Mouse (Mus musculus) layer of hippocampus, adult 11-12 months (tissue): ENCODE measurements around the gene Efemp2.
"Not testable (repeated sequence)": the region's sequence is repeated elsewhere in the genome, so short reads cannot be mapped to it uniquely, and the experiment has no call there.

Source experiments
- DNase-seq: peaks from one replicate; pipeline ENCODE4 v3.0.0; 2022; ENCODE audit warnings: low spot score

Efemp2 gene

DNA sequence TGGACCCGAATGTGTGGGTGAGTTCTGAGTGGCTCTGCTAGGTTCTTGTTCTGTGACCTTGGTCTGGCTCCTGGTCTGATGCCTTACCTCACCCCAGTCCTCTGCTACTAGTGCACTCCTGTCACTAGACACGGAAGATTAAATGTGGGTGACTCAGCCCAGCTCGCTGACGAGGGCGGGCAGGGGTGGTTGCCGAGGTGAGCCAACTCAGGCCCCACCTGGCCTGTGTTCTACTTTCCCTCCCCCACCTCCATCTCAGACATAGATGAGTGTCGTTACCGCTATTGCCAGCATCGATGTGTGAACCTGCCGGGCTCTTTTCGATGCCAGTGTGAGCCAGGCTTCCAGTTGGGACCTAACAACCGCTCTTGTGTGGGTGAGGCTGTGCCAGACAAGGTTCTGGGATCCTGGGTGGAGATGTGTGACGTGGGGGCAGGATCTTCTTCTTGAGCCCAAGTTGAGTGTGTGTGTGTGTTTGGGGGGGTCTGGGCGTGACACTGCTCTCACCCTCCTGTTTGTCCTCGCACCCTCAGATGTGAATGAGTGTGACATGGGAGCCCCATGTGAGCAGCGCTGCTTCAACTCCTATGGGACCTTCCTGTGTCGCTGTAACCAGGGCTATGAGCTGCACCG lies 4.0 kb downstream of the Efemp2 start:
- DNase-seq, result no peak

- DNase-seq, result no peak
Observed at GRCm38 (mm10) chr19:5480016-5480415, 6.3 kb downstream of the Efemp2 start.

DNA sequence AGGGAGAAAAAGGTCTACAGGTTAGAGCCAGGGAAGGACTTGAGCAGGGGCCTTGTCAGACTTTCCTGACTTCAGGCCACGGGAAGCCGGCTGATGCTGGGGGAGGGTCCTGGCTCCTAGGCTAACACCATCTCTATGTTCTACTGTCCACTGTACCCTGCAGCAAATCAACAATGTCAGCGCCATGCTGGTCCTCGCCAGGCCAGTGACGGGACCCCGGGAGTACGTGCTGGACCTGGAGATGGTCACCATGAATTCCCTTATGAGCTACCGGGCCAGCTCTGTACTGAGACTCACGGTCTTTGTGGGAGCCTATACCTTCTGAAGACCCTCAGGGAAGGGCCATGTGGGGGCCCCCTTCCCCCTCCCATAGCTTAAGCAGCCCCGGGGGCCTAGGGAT lies 7.6 kb downstream of the Efemp2 start:
- no peak for DNase-seq

DNA sequence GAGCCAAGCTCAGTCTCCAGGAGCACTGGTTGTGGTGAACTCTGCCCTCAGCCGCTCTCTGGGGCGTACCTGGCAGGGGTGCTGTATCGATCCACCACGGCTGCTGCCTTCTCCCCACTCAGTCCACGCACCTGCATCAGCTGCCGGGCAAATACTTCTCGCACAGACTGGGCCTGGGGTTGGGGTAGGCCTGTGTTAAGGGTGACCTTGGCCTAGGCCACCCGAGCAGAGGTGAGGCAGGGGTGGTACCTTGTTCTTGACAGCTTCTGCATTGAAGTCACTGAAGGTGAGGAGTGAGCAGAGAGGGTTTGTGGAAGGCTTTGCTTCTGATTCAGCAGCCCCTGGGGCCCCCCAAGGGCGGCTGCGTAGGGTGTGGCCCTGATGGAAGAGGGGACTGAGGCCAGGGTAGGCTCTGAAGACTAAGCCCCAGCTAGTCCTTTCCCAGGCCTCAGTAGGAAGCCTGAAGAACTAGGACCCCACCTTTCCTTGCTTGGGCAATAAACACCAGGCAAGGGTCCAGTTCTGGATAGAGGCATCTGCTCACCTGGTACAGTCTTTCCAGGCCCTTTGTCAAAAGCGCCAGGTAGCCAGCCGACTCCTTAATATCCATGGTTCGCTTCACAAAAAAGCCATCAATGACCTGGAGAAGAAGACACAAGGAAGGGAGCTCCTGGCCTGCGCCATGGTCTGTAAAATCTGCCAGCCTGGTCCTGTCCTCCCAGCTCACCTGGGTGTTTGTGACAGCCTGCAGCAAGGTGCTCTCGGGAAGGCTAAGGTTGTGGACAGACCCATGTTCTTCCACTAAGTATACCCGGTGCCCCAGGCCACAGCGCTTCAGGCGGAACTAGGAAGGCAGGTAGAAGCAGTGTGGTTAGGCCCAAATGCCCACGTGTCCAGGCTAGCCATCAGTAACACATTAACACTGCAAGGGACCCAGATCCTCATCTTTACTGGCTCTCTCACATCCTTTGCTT lies 9.9 kb downstream of the Efemp2 start:
- no peak for DNase-seq

DNA sequence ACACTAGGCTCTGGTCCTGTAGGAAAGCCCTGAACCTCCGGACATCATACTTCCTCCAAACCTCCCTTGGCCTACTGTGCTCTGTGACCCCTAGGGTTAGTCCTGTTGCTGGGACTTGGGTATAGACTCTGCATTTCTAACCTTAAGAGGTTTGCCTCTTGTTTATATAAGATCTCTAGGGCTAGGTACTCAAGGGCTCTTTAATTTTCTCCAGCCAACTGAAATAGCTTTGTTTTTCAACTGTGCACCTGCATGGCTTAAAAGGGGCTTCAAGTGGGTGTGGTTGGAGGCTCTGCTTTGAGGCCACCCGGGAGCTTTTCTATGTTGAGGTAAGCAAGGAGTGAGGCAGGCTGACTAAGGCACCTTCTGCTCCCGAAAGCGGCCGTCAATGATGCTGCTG lies 10.7 kb downstream of the Efemp2 start:
- no peak for DNase-seq

GRCm38 (mm10) chr19:5485371-5485770 lies 11.6 kb downstream of the Efemp2 start:
- no peak for DNase-seq

DNA sequence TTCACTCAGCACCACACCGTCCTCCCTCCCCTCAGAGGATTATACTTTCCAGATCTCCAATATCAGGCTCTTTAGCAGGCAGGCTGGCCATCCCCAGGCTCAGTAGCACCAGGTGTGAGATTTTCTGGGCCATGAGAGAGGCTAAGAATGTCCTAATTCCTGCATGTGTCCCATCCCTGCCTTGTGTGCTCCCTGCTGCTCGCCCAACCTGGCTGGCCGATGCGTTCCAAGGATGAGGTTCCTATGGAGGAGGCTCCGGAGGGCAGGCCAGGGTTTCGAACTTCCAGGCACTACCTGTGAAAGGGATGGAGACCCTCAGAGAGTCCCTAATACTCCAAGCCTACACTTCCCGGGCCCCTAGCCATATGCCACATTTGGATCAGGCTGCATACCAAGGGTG lies 12.1 kb downstream of the Efemp2 start:
- DNase-seq, result no peak

DNA sequence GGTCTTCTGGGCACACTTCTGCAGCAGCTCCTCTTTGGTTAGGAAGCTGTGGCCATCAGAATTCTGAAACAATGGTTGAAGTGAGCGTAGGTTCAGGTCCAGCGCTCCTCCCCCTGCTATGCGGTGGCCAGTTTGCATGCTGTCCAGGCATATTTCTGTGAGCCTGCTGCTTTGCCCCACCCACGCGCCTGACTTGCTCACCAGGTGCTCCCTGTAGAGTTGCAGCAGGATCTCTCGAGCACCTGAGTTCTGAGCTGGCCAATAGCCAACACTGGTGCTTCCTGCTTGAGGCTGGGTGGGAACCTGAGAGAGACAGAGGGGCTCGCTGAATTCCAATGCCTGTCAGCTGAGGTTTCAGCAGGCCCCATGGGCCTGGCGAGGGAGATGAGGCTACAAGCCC lies 12.5 kb downstream of the Efemp2 start:
- DNase-seq, result no peak

DNA sequence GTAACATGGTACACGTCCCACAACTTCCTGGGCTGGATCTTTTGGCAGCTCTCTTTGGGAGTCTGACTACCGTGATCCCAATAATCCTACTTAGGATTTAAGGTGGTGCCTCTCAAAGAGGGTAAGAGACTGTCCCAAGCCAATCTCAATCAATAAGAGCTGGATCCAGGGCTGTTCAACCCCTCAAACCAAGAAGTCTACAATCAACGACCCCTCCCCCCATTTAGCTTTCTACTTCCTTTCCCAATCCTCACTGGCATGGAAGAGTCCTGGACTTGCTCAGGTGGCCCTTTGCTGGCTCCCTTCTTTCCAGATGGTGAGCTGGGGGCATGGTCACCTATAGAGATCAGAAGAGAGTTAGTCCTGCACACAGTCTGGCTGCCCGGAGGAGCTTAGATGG lies 13.0 kb downstream of the Efemp2 start:
- no peak for DNase-seq

DNA sequence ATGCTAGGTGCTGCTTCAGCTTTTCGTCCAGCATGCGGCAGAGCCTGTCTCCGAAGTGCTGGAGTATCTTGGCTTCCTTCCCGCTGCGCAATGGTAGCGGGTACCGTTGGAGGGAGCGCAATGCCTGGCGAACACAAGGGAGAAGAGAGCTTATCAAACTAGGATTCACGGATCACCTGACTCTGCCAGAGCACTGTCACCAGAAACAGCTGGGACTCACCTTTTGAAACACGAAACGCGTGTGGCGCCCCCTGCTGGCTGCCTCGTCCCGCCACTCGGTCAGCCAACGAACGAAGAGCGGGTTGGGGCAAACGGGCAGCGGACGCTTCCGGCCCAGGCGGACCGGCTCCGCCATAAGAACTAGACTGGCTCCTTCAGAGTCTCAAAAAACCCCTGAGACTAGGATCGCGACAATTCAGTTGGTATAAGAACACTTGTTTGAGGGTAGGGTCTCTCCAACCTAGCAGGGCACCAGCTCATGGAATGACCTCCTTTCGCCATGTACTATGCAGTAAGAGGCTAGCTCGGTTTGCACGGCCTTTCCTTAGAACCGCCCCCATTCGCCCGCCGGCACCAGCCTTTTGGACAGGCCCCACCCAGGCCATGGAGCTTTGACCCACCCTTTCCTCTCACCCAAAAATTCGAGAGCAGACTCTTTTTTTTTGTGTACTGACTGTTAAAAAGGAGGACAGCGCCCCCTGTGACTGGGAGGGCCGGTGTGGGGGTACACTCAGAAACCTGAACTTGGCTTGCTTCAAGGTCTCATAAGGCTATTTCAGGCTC lies 14.2 kb downstream of the Efemp2 start, which contains the start of gene Mus81:
Mus81 (minus strand) TSS at position 635 of the 783 bp plus-strand sequence.
- DNase-seq, result peak; percentile 96

GRCm38 (mm10) chr19:5488878-5489571 lies 15.3 kb downstream of the Efemp2 start:
- DNase-seq, result peak; percentile 98

DNA sequence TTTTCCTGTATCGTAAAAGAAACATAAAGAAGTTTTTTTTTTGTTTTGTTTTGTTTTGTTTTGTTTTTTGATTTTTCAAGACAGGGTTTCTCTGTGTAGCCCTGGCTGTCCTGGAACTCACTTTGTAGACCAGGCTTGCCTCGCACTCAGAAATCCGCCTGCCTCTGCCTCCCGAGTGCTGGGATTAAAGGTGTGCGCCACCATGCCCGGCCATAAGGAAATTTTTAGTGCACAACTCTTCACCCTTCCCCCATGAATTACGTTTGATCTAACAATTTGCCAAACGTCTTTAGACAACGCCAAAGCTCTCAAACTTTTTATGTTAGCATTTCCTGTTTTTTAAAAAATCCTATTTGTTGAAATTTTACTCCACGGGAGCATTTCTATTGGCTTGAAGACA lies 16.0 kb downstream of the Efemp2 start:
- DNase-seq, result not testable (repeated sequence)

- peak; percentile 95 for DNase-seq
Observed at GRCm38 (mm10) chr19:5490313-5490897, 16.7 kb downstream of the Efemp2 start, which contains the start of gene Cfl1. Gene Cfl1 (plus strand): TSS chr19:5490455.

GRCm38 (mm10) chr19:5490898-5491708 lies 17.3 kb downstream of the Efemp2 start:
- DNase-seq, result peak; percentile 84

- no peak for DNase-seq
Observed at GRCm38 (mm10) chr19:5492641-5493040, 18.9 kb downstream of the Efemp2 start.

- DNase-seq, result not testable (repeated sequence)
Observed at GRCm38 (mm10) chr19:5493301-5493721, 19.6 kb downstream of the Efemp2 start.

DNA sequence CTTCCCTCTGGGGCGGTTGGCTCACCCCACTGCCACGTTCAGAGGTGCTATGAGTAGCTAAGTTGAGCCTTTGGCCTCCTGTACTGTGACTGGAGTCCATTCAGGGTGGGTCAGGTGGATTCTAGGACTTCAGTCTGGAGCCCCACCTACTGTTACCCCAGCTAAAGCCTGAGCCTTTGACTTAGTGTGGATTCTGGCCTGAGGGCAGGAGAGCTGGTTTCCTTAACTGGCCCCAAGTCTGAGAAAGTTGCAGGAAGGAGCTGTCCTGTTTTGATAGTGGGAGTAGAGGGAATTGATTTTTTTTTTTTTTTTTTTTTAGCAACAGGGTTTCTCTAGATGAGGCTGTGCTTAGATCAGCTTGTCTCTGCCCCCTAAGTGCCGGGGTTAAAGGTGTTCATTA lies 20.6 kb downstream of the Efemp2 start:
- DNase-seq, result no peak

GRCm38 (mm10) chr19:5495353-5496051 lies 21.7 kb downstream of the Efemp2 start:
- no peak for DNase-seq

GRCm38 (mm10) chr19:5496052-5496370 lies 22.3 kb downstream of the Efemp2 start:
- no peak for DNase-seq

GRCm38 (mm10) chr19:5500330-5500875 lies 26.6 kb downstream of the Efemp2 start:
- DNase-seq, result no peak
